Mouse (Mus musculus): ENCODE measurements around the gene Abca7. TPM values are rescaled to one million over a fixed set of nuclear protein-coding genes. Genes with fewer than 3 reads are reported as not detected.

Abca7 gene
- polyA plus RNA-seq, 2 experiments, result 2.4 to 6.2 TPM

DNA sequence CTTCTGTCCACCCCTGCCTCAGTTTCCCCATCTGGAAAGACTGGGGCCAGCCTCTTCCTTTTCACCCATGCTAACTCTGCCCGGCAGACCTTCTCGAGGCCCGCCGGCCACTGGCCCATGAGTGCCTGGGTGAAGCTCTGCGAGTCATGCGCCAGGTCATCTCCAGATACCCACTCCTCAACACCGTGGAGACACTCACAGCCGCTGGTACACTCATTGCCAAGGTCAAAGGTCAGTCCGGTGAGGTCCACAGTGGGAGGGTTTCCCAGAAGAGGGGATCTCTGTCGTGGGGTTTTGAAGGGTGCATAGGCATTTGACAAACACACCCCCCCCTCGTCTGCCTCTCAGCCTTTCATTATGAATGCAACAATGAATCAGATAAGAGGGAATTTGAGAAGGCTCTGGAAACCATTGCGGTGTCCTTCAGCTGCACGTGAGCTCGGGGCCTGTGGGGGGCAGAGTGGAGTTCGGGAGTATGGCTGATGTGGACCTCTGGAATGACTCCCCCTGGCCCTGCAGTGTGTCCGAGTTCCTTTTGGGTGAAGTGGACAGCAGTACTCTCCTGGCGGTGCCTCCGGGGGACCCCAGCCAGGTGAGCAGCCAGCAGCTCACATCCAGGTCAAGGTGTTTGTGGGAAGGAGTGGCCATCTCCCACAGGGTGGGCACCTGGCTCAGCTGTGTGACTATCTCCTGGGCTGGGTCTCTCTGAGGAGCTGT, 24.5 kb downstream of the Abca7 start:
- Histone ChIP-seq H3K27me3 (ENCODE audit: control insufficient read depth, insufficient read depth, low read length) (peaks cover 3% of the 10 kb centered on the region), H3K9ac (ENCODE audit: low read depth, low read length, severe bottlenecking) (no peak overlapping the region), H3K4me3 (replicated peaks; ENCODE audit: low read length) (no peak overlapping the region), H3K27ac (replicated peaks; ENCODE audit: low read depth, low read length) (no peak overlapping the region), H3K4me1 (ENCODE audit: control insufficient read depth, insufficient read depth, low read length) (peaks cover 10% of the 10 kb centered on the region), H3K4me2 (replicated peaks; ENCODE audit: low read depth, low read length, severe bottlenecking) (no peak overlapping the region), H3K36me3 (ENCODE audit: control insufficient read depth, insufficient read depth, low read length) (no peaks in the 10 kb centered on the region), H3K9me3 (ENCODE audit: control insufficient read depth, low read length) (no peaks in the 10 kb centered on the region)
- WGBS, result 84% methylated on average over 18 of the region's 18 CpGs
- ATAC-seq (ENCODE audit: low FRiP score, low read depth), result no peak
- DNase-seq (ENCODE audit: low spot score), result no peak
- TF ChIP-seq POLR2A (IDR thresholded peaks at IDR 0.05; ENCODE audit: borderline replicate concordance, extremely low read depth, insufficient read depth, insufficient read length), result no peak

DNA sequence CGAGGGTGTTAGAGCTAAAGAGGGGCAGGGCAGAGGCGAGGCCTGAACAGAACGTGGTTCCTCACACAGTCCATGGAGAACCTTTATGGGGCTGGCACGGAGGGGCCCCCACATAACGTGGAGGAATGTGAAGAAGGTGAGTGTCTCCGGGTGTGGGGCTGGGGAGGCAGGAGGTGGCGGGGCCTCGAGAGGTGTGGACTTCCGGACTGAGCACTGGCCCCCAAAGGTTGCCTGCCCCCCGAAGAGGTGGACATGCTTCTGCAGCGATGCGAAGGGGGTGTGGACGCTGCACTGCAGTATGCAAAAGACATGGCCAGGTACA, 25.0 kb downstream of the Abca7 start:
- no peak overlapping the region for H3K27ac ChIP-seq (replicated peaks; ENCODE audit: low read depth, low read length)
- no peak for TF ChIP-seq POLR2A (IDR thresholded peaks at IDR 0.05; ENCODE audit: borderline replicate concordance, extremely low read depth, insufficient read depth, insufficient read length)
- no peaks in the 10 kb centered on the region for H3K27me3 ChIP-seq (ENCODE audit: control insufficient read depth, insufficient read depth, low read length)
- no peak overlapping the region for H3K4me3 ChIP-seq (replicated peaks; ENCODE audit: low read length)
- no peaks in the 10 kb centered on the region for H3K36me3 ChIP-seq (ENCODE audit: control insufficient read depth, insufficient read depth, low read length)
- H3K9ac ChIP-seq (ENCODE audit: low read depth, low read length, severe bottlenecking), result no peak overlapping the region
- H3K4me2 ChIP-seq (replicated peaks; ENCODE audit: low read depth, low read length, severe bottlenecking), result no peak overlapping the region
- no peaks in the 10 kb centered on the region for H3K9me3 ChIP-seq (ENCODE audit: control insufficient read depth, low read length)
- WGBS, result 84% methylated on average over 13 of the region's 13 CpGs
- DNase-seq (ENCODE audit: low spot score), result no peak
- H3K4me1 ChIP-seq (ENCODE audit: control insufficient read depth, insufficient read depth, low read length), result peaks cover 10% of the 10 kb centered on the region
- no peak for ATAC-seq (ENCODE audit: low FRiP score, low read depth)

DNA sequence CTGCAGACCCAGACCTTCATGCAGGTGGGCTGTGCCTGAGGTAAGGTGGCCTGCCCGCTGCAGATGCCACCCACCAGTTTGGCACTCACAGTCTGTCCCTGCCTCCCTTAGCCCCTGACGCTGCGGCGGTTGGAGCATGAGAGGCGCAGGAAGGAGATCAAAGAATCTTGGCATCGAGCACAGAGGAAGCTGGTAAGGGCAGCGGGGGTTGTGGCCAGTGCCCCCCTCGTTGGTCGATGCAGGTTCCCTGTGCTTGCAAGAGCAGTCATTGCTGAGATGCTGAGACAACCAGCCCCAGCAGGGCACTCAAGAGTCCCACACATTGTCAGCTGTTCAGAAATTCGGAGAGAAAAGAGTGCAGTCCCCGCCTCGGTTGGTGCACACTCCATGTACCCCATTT, 25.9 kb downstream of the Abca7 start:
- ATAC-seq (ENCODE audit: low FRiP score, low read depth) (no peak), DNase-seq (ENCODE audit: low spot score) (no peak)
- Histone ChIP-seq H3K9ac (ENCODE audit: low read depth, low read length, severe bottlenecking) (no peak overlapping the region), H3K4me3 (replicated peaks; ENCODE audit: low read length) (no peak overlapping the region), H3K4me1 (ENCODE audit: control insufficient read depth, insufficient read depth, low read length) (peaks cover 10% of the 10 kb centered on the region), H3K9me3 (ENCODE audit: control insufficient read depth, low read length) (no peaks in the 10 kb centered on the region), H3K4me2 (replicated peaks; ENCODE audit: low read depth, low read length, severe bottlenecking) (no peak overlapping the region), H3K27me3 (ENCODE audit: control insufficient read depth, insufficient read depth, low read length) (no peaks in the 10 kb centered on the region), H3K36me3 (ENCODE audit: control insufficient read depth, insufficient read depth, low read length) (no peaks in the 10 kb centered on the region), H3K27ac (replicated peaks; ENCODE audit: low read depth, low read length) (no peak overlapping the region)
- 94% methylated on average over 12 of the region's 12 CpGs for WGBS
- no peak for TF ChIP-seq POLR2A (IDR thresholded peaks at IDR 0.05; ENCODE audit: borderline replicate concordance, extremely low read depth, insufficient read depth, insufficient read length)

DNA sequence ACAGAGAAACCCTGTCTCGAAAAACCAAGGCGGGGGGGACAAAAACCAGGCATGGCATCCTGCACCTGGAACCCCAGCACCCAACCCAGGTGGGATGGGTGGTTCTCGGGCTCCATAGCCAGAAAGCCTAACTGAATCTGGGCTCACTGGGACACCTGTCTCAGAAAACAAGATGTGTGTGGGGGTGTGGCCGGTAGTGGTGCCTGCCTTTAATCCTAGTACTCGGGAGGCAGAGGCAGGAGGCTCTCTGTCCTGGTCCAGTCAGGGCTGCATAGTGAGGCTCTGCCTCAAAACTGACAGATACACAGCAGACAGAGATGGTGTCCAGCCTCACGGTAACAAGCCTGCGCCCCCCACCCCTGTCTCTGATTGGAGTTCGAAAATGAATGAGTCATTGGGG, 26.5 kb downstream of the Abca7 start:
- TF ChIP-seq POLR2A (IDR thresholded peaks at IDR 0.05; ENCODE audit: borderline replicate concordance, extremely low read depth, insufficient read depth, insufficient read length), result no peak
- no peak for ATAC-seq (ENCODE audit: low FRiP score, low read depth)
- H3K36me3 ChIP-seq (ENCODE audit: control insufficient read depth, insufficient read depth, low read length), result no peaks in the 10 kb centered on the region
- H3K9me3 ChIP-seq (ENCODE audit: control insufficient read depth, low read length), result no peaks in the 10 kb centered on the region
- DNase-seq (ENCODE audit: low spot score), result no peak
- 93% methylated on average over 8 of the region's 8 CpGs for WGBS
- H3K4me1 ChIP-seq (ENCODE audit: control insufficient read depth, insufficient read depth, low read length), result peaks cover 10% of the 10 kb centered on the region
- no peaks in the 10 kb centered on the region for H3K27me3 ChIP-seq (ENCODE audit: control insufficient read depth, insufficient read depth, low read length)
- H3K4me3 ChIP-seq (replicated peaks; ENCODE audit: low read length), result no peak overlapping the region
- no peak overlapping the region for H3K4me2 ChIP-seq (replicated peaks; ENCODE audit: low read depth, low read length, severe bottlenecking)
- no peak overlapping the region for H3K9ac ChIP-seq (ENCODE audit: low read depth, low read length, severe bottlenecking)
- H3K27ac ChIP-seq (replicated peaks; ENCODE audit: low read depth, low read length), result no peak overlapping the region

DNA sequence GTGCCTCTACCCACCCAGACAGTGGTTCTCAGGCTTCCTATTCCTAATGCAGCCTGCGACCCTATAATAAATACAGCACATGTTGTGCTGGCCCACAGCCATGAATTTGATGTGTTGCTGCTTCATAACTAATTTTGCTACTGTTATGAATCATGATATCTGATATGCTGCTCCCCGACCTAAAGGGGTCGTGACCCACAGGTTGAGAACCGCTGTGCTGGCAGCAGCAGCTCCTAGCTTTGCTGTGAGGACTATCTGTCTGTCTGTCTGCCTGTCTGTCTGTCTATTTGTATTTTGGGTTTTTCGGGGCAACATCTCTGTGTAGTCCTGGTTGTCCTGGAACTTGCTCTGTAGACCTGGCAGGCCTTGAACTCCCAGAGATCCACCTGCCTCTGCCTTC, 27.5 kb downstream of the Abca7 start:
- no peak for ATAC-seq (ENCODE audit: low FRiP score, low read depth)
- peaks cover 10% of the 10 kb centered on the region for H3K4me1 ChIP-seq (ENCODE audit: control insufficient read depth, insufficient read depth, low read length)
- H3K27ac ChIP-seq (replicated peaks; ENCODE audit: low read depth, low read length), result no peak overlapping the region
- H3K27me3 ChIP-seq (ENCODE audit: control insufficient read depth, insufficient read depth, low read length), result no peaks in the 10 kb centered on the region
- no peak for TF ChIP-seq POLR2A (IDR thresholded peaks at IDR 0.05; ENCODE audit: borderline replicate concordance, extremely low read depth, insufficient read depth, insufficient read length)
- H3K4me3 ChIP-seq (replicated peaks; ENCODE audit: low read length), result no peak overlapping the region
- H3K4me2 ChIP-seq (replicated peaks; ENCODE audit: low read depth, low read length, severe bottlenecking), result no peak overlapping the region
- 80% methylated on average over 5 of the region's 5 CpGs for whole genome bisulfite sequencing
- H3K9me3 ChIP-seq (ENCODE audit: control insufficient read depth, low read length), result no peaks in the 10 kb centered on the region
- DNase-seq (ENCODE audit: low spot score), result no peak
- H3K9ac ChIP-seq (ENCODE audit: low read depth, low read length, severe bottlenecking), result no peak overlapping the region
- no peaks in the 10 kb centered on the region for H3K36me3 ChIP-seq (ENCODE audit: control insufficient read depth, insufficient read depth, low read length)
